Mouse (Mus musculus): ENCODE measurements around the gene Mpeg1. TPM values are rescaled to one million over a fixed set of nuclear protein-coding genes. Genes with fewer than 3 reads are reported as not detected.
A peak's percentile ranks its signal among the peaks of the same experiment; 100 is the strongest.

The Mpeg1 gene
- polyA plus RNA-seq (2014; fragmentation: Nextera tagmentation; extraction: Ambion mirVana): 0.60 and 1.0 TPM in 2 replicates

DNA sequence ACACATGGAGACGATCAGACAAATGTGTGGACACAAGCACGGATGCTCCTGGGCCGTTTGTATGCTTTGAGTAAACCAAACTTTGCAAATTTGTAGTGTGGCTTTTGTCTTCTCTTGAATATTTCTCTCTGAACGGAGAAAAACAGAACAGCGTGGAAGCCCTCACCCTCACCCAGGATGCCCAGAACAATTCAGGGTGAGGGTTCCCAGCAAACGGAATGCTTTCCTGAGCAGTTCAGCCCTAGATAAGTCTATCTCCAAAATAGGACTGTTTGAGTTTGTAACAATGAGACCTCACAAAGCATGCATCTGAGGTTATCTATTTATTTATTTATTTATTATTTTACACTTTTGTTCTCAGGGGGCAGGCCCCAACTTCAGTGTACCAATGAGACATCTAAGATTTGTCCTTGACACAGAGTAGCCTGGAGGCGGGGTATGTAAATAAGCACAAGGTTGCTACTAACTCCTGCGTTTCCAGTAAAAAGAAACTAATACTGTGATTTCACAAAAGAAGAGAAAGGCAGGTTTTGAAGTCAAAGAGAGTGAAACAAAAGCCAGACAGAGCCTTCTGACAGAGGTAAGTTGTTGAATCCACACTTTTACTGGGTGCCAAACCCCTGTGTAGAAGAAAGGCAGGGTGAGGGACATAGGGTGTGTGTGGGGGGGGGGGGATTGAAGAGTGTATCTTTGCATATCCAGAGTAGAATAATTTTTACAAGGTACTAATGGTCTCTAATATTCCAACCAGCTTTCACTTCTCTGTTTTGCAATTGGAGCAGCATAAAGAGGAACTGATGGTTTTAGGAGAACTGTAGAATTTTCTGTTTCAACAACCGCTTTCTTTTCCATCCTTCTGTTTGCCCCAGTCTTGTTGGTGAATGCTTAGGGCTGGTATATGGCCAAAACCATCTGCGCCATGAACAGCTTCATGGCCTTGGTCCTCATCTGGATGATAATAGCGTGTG lies at the start of gene Mpeg1:
TSS of gene Mpeg1 (plus strand) at position 498 of the 968 bp plus-strand sequence.
- Histone ChIP-seq H3K9ac (ENCODE audit: low read depth, low read length) (no peak within 1 kb of the TSS), H3K27me3 (ENCODE audit: control insufficient read depth, insufficient read depth, low read length) (no peaks in the 10 kb centered on the region), H3K4me2 (replicated peaks; ENCODE audit: low read depth, low read length) (no peak within 1 kb of the TSS), H3K27ac (ENCODE audit: low read depth, low read length) (no peak within 1 kb of the TSS), H3K4me3 (ENCODE audit: low read depth, low read length) (no peak within 1 kb of the TSS), H3K9me3 (ENCODE audit: control insufficient read depth, low read length) (no peaks in the 10 kb centered on the region), H3K4me1 (replicated peaks; ENCODE audit: control insufficient read depth, insufficient read depth, low read length) (no peaks in the 10 kb centered on the region), H3K36me3 (ENCODE audit: control insufficient read depth, insufficient read depth, low read length) (no peaks in the 10 kb centered on the region)
- ATAC-seq (ENCODE audit: low FRiP score) (no peak), DNase-seq (ENCODE audit: low spot score) (no peak)
- WGBS: 85% methylated on average over 11 of the region's 11 CpGs

- DNase-seq (ENCODE audit: low spot score) (no peak), ATAC-seq (ENCODE audit: low FRiP score) (no peak)
- H3K4me2 ChIP-seq (replicated peaks; ENCODE audit: low read depth, low read length): no peak overlapping the region
- H3K27me3 ChIP-seq (ENCODE audit: control insufficient read depth, insufficient read depth, low read length): no peaks in the 10 kb centered on the region
- H3K9me3 ChIP-seq (ENCODE audit: control insufficient read depth, low read length): no peaks in the 10 kb centered on the region
- H3K27ac ChIP-seq (ENCODE audit: low read depth, low read length): no peak overlapping the region
- no peaks in the 10 kb centered on the region for H3K36me3 ChIP-seq (ENCODE audit: control insufficient read depth, insufficient read depth, low read length)
- no peaks in the 10 kb centered on the region for H3K4me1 ChIP-seq (replicated peaks; ENCODE audit: control insufficient read depth, insufficient read depth, low read length)
- no peak overlapping the region for H3K4me3 ChIP-seq (ENCODE audit: low read depth, low read length)
- H3K9ac ChIP-seq (ENCODE audit: low read depth, low read length): no peak overlapping the region
Measured at GRCm38 (mm10) chr19:12413737-12414136, 46.8 kb upstream of the Mpeg1 start.

DNA sequence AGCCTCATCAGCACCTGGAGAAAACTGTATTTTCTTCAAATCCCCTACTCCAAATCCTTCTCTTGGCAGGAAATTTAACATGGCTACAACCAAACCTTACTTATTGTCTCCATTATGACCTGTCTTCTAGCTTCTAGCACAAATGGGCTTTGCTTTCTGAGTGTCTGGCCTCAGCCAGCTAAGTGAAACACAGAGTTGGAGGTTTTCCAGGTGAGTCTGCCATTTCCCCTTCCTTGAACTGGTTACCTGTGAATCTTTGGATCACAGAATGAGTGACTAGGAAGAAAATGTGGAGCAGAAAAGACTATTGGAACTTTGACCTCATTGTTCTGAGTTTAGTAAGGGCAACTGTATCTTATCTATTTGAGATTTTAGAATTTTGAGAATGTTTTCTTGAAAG lies 43.2 kb upstream of the Mpeg1 start, which contains the start of gene Olfr1441:
TSS of gene Olfr1441 (plus strand) at position 73 of the 400 bp plus-strand sequence.
- ATAC-seq (ENCODE audit: low FRiP score): no peak
- Histone ChIP-seq H3K4me3 (ENCODE audit: low read depth, low read length) (no peak within 1 kb of the TSS), H3K27me3 (ENCODE audit: control insufficient read depth, insufficient read depth, low read length) (no peaks in the 10 kb centered on the region)

DNA sequence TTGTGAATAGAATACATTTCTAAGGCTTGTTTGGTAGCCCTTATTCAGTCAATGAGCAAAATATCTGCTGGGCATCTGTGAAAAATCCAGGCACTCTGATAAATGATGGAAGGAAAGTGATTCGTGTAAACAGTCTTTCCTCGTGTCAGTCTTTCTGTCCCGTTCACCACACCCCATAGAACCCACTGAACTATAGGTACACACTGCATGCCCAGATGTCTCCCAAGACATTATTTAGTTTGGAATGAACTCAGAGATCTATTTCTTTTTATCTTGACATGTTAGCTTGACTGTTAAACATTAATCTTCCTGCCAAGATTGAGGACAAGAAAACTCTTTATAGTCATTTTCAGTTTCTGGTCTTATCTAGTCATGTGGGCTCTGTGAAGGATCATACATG lies 42.3 kb upstream of the Mpeg1 start:
- H3K9ac ChIP-seq (ENCODE audit: low read depth, low read length): no peak overlapping the region
- no peaks in the 10 kb centered on the region for H3K4me1 ChIP-seq (replicated peaks; ENCODE audit: control insufficient read depth, insufficient read depth, low read length)
- no peaks in the 10 kb centered on the region for H3K9me3 ChIP-seq (ENCODE audit: control insufficient read depth, low read length)
- H3K27me3 ChIP-seq (ENCODE audit: control insufficient read depth, insufficient read depth, low read length): no peaks in the 10 kb centered on the region
- H3K36me3 ChIP-seq (ENCODE audit: control insufficient read depth, insufficient read depth, low read length): no peaks in the 10 kb centered on the region
- H3K27ac ChIP-seq (ENCODE audit: low read depth, low read length): no peak overlapping the region
- H3K4me2 ChIP-seq (replicated peaks; ENCODE audit: low read depth, low read length): no peak overlapping the region
- ATAC-seq (ENCODE audit: low FRiP score) (no peak), DNase-seq (ENCODE audit: low spot score) (no peak)
- WGBS: 85% methylated on average over 3 of the region's 3 CpGs
- H3K4me3 ChIP-seq (ENCODE audit: low read depth, low read length): no peak overlapping the region

More for the DNA sequence above, 43.2 kb upstream of the Mpeg1 start, which contains the start of gene Olfr1441:
- no peak within 1 kb of the TSS for H3K27ac ChIP-seq (ENCODE audit: low read depth, low read length)
- no peak within 1 kb of the TSS for H3K4me2 ChIP-seq (replicated peaks; ENCODE audit: low read depth, low read length)
- no peaks in the 10 kb centered on the region for H3K36me3 ChIP-seq (ENCODE audit: control insufficient read depth, insufficient read depth, low read length)
- H3K9ac ChIP-seq (ENCODE audit: low read depth, low read length): no peak within 1 kb of the TSS
- H3K4me1 ChIP-seq (replicated peaks; ENCODE audit: control insufficient read depth, insufficient read depth, low read length): no peaks in the 10 kb centered on the region
- DNase-seq (ENCODE audit: low spot score): no peak
- H3K9me3 ChIP-seq (ENCODE audit: control insufficient read depth, low read length): no peaks in the 10 kb centered on the region

DNA sequence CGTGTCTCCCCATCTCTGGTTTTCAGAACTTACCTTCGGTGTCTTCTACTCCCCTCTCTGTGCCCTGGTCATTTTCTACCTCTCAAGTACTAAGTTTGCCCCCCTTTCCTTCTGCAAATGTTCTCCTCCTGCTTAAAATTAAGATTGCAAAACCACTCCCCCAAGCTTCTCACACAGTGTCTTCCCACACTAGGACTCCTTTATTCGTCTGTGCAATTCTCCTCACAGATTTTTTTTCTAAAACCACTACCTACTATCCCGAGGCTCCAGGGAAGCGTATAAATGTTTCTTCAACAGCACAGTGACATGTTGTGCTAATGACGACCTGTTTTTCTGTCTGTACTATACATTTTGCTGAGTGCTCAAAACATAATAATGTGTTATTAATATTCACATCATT lies 40.0 kb upstream of the Mpeg1 start:
- Histone ChIP-seq H3K36me3 (ENCODE audit: control insufficient read depth, insufficient read depth, low read length) (no peaks in the 10 kb centered on the region), H3K4me1 (replicated peaks; ENCODE audit: control insufficient read depth, insufficient read depth, low read length) (no peaks in the 10 kb centered on the region), H3K27me3 (ENCODE audit: control insufficient read depth, insufficient read depth, low read length) (no peaks in the 10 kb centered on the region), H3K27ac (ENCODE audit: low read depth, low read length) (no peak overlapping the region), H3K9ac (ENCODE audit: low read depth, low read length) (no peak overlapping the region), H3K4me3 (ENCODE audit: low read depth, low read length) (no peak overlapping the region), H3K9me3 (ENCODE audit: control insufficient read depth, low read length) (no peaks in the 10 kb centered on the region), H3K4me2 (replicated peaks; ENCODE audit: low read depth, low read length) (no peak overlapping the region)
- DNase-seq (ENCODE audit: low spot score) (no peak), ATAC-seq (ENCODE audit: low FRiP score) (no peak)
- 84% methylated on average over 6 of the region's 6 CpGs for WGBS

GRCm38 (mm10) chr19:12421680-12422079 lies 38.9 kb upstream of the Mpeg1 start:
- Histone ChIP-seq H3K9ac (ENCODE audit: low read depth, low read length) (no peak overlapping the region), H3K9me3 (ENCODE audit: control insufficient read depth, low read length) (no peaks in the 10 kb centered on the region), H3K4me2 (replicated peaks; ENCODE audit: low read depth, low read length) (no peak overlapping the region), H3K4me1 (replicated peaks; ENCODE audit: control insufficient read depth, insufficient read depth, low read length) (no peaks in the 10 kb centered on the region), H3K36me3 (ENCODE audit: control insufficient read depth, insufficient read depth, low read length) (no peaks in the 10 kb centered on the region), H3K27me3 (ENCODE audit: control insufficient read depth, insufficient read depth, low read length) (no peaks in the 10 kb centered on the region), H3K4me3 (ENCODE audit: low read depth, low read length) (no peak overlapping the region), H3K27ac (ENCODE audit: low read depth, low read length) (no peak overlapping the region)
- 79% methylated on average over 1 of the region's 1 CpGs for WGBS
- ATAC-seq (ENCODE audit: low FRiP score) (no peak), DNase-seq (ENCODE audit: low spot score) (no peak)

DNA sequence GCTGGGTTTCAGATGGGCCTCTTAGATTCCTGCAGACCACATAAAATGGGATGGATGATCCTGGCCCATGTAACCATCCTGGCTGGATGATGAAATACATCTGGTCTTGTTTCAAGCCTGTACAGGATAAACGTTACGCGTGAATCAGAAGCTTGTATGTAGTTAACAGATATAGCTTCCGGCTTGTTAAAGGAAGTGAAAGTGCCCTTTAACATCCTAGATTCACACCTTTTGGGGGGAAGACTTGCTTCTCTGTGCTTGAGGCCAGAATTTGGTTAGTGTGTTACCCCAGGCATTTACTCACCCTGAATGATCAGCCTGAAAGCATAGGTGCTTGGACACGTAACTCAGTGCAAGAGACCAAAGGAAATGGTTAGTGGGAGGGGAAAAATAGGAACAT lies 33.5 kb upstream of the Mpeg1 start:
- H3K36me3 ChIP-seq (ENCODE audit: control insufficient read depth, insufficient read depth, low read length): no peaks in the 10 kb centered on the region
- no peak overlapping the region for H3K27ac ChIP-seq (ENCODE audit: low read depth, low read length)
- WGBS: 91% methylated on average over 5 of the region's 5 CpGs

GRCm38 (mm10) chr19:12427605-12428004 lies 33.0 kb upstream of the Mpeg1 start, which contains the start of gene Pfpl:
Gene Pfpl (plus strand): TSS chr19:12427905.
- Histone ChIP-seq H3K4me1 (replicated peaks; ENCODE audit: control insufficient read depth, insufficient read depth, low read length) (no peaks in the 10 kb centered on the region), H3K9ac (ENCODE audit: low read depth, low read length) (no peak within 1 kb of the TSS), H3K36me3 (ENCODE audit: control insufficient read depth, insufficient read depth, low read length) (no peaks in the 10 kb centered on the region), H3K27ac (ENCODE audit: low read depth, low read length) (no peak within 1 kb of the TSS), H3K9me3 (ENCODE audit: control insufficient read depth, low read length) (no peaks in the 10 kb centered on the region), H3K27me3 (ENCODE audit: control insufficient read depth, insufficient read depth, low read length) (no peaks in the 10 kb centered on the region), H3K4me2 (replicated peaks; ENCODE audit: low read depth, low read length) (no peak within 1 kb of the TSS), H3K4me3 (ENCODE audit: low read depth, low read length) (no peak within 1 kb of the TSS)
- DNase-seq (ENCODE audit: low spot score) (no peak), ATAC-seq (ENCODE audit: low FRiP score) (no peak)
- WGBS: 93% methylated on average over 6 of the region's 6 CpGs

More for the DNA sequence above, 33.5 kb upstream of the Mpeg1 start:
- H3K9me3 ChIP-seq (ENCODE audit: control insufficient read depth, low read length): no peaks in the 10 kb centered on the region
- no peak for DNase-seq (ENCODE audit: low spot score)
- H3K4me2 ChIP-seq (replicated peaks; ENCODE audit: low read depth, low read length): no peak overlapping the region
- ATAC-seq (ENCODE audit: low FRiP score): no peak
- no peak overlapping the region for H3K4me3 ChIP-seq (ENCODE audit: low read depth, low read length)
- H3K4me1 ChIP-seq (replicated peaks; ENCODE audit: control insufficient read depth, insufficient read depth, low read length): no peaks in the 10 kb centered on the region
- no peaks in the 10 kb centered on the region for H3K27me3 ChIP-seq (ENCODE audit: control insufficient read depth, insufficient read depth, low read length)
- no peak overlapping the region for H3K9ac ChIP-seq (ENCODE audit: low read depth, low read length)

- ATAC-seq (ENCODE audit: low FRiP score): peak; percentile 74
- WGBS: 12% methylated on average over 2 of the region's 2 CpGs
Measured at GRCm38 (mm10) chr19:12433033-12433432, 27.5 kb upstream of the Mpeg1 start.

More at GRCm38 (mm10) chr19:12433033-12433432, 27.5 kb upstream of the Mpeg1 start:
- Histone ChIP-seq H3K27me3 (ENCODE audit: control insufficient read depth, insufficient read depth, low read length) (no peaks in the 10 kb centered on the region), H3K4me3 (ENCODE audit: low read depth, low read length) (no peak overlapping the region), H3K9ac (ENCODE audit: low read depth, low read length) (no peak overlapping the region), H3K36me3 (ENCODE audit: control insufficient read depth, insufficient read depth, low read length) (no peaks in the 10 kb centered on the region), H3K9me3 (ENCODE audit: control insufficient read depth, low read length) (no peaks in the 10 kb centered on the region), H3K27ac (ENCODE audit: low read depth, low read length) (no peak overlapping the region), H3K4me2 (replicated peaks; ENCODE audit: low read depth, low read length) (no peak overlapping the region), H3K4me1 (replicated peaks; ENCODE audit: control insufficient read depth, insufficient read depth, low read length) (no peaks in the 10 kb centered on the region)
- peak; percentile 55 for DNase-seq (ENCODE audit: low spot score)

Data from hindbrain, embryonic 11.5 days (tissue).